Mouse (Mus musculus) forebrain, embryonic 10.5 days (tissue): Measurements from ENCODE around the gene Ip6k3. TPM values are rescaled to one million over a fixed set of nuclear protein-coding genes. Genes with fewer than 3 reads are reported as not detected.

Experiments
- DNase-seq: peaks from one replicate; pipeline ENCODE4 v3.0.0-alpha.2; 2017; ENCODE audit warnings: low spot score; ENCODE audit errors: extremely low spot score
- H3K27ac ChIP-seq: fragments of 300-500 bp; sonication (generic); 2 replicates; pipeline ENCODE4 v1.5.1; 2016; ENCODE audit warnings: mild to moderate bottlenecking
- H3K27me3 ChIP-seq: fragments of 300-500 bp; sonication (generic); 2 replicates; pipeline ENCODE4 v1.6.1; 2016; ENCODE audit warnings: mild to moderate bottlenecking; ENCODE audit not compliant: poor library complexity, severe bottlenecking
- H3K36me3 ChIP-seq: fragments of 300-500 bp; sonication (generic); replicated peaks from 2 replicates; pipeline ENCODE4 v1.6.1; 2016; ENCODE audit warnings: mild to moderate bottlenecking, moderate library complexity
- H3K4me1 ChIP-seq: fragments of 300-500 bp; sonication (generic); 2 replicates; pipeline ENCODE4 v1.6.1; 2016
- H3K4me3 ChIP-seq: fragments of 300-500 bp; sonication (generic); 2 replicates; pipeline ENCODE4 v1.5.1; 2016; ENCODE audit warnings: mild to moderate bottlenecking, moderate library complexity
- H3K9me3 ChIP-seq: fragments of 300-500 bp; sonication (generic); 2 replicates; pipeline ENCODE4 v1.6.1; 2016; ENCODE audit warnings: mild to moderate bottlenecking, moderate library complexity
- WGBS: fragments of 180-500 bp; shearing (Covaris S2); methylation state at CpG from one replicate; pipeline ENCODE4 v1.1.7; 2016; 5-methylcytosine and 5-hydroxymethylcytosine counted together
- polyA plus RNA-seq: library from polyadenylated mRNA; unstranded; fragments of >200 nt; fragmentation: Nextera tagmentation; extraction: Ambion mirVana; gene quantifications from 2 replicates; pipeline ENCODE4 v1.2.1, GENCODE M21; 2016

Ip6k3 gene
- polyA plus RNA-seq, 1 experiment from 2014 or later: 0.06 TPM

GRCm38 (mm10) chr17:27178427-27179177, 11.0 kb upstream of the Ip6k3 start:
- Histone ChIP-seq H3K9me3 (no peaks in the 10 kb centered on the region; the same call in 1 of the 2 replicates), H3K27ac (no peak overlapping the region), H3K4me1 (peaks cover 36% of the 10 kb centered on the region), H3K4me3 (no peak overlapping the region), H3K27me3 (no peaks in the 10 kb centered on the region), H3K36me3 (no peaks in the 10 kb centered on the region)
- WGBS: 93% methylated on average over 17 of the region's 17 CpGs
- no peak for DNase-seq

DNA sequence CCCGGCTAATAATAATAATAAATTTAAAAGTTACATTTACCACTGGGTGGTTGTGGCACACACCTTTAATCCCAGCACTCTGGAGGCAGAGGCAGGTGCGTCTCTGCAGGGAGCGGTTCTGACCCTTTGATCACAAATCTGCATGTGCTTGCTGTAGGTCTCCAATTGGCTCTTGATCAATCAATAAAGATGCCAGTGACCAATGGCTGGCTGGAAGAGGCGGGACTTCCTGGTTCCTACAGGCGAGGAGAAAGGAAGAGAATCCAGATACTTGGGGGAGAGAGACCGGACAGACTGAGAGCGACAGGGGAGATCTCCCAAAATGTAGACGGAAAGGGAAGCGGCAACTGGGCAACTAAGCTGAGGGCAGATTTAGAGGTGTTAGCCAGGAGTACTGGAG, 10.4 kb upstream of the Ip6k3 start:
- H3K36me3 ChIP-seq: no peaks in the 10 kb centered on the region
- no peaks in the 10 kb centered on the region for H3K27me3 ChIP-seq
- no peak for DNase-seq
- 92% methylated on average over 9 of the region's 9 CpGs for WGBS
- H3K4me1 ChIP-seq: peaks cover 36% of the 10 kb centered on the region
- H3K9me3 ChIP-seq: no peaks in the 10 kb centered on the region; the same call in 1 of the 2 replicates
- H3K27ac ChIP-seq: no peak overlapping the region
- no peak overlapping the region for H3K4me3 ChIP-seq

GRCm38 (mm10) chr17:27176754-27177153, 9.2 kb upstream of the Ip6k3 start:
- H3K4me1 ChIP-seq: peaks cover 36% of the 10 kb centered on the region
- no peaks in the 10 kb centered on the region for H3K36me3 ChIP-seq
- no peaks in the 10 kb centered on the region; the same call in 1 of the 2 replicates for H3K9me3 ChIP-seq
- 93% methylated on average over 4 of the region's 4 CpGs for WGBS
- no peaks in the 10 kb centered on the region for H3K27me3 ChIP-seq
- H3K4me3 ChIP-seq: no peak overlapping the region
- DNase-seq: no peak
- peak overlapping the region; percentile 57; the same call in 1 of the 2 replicates for H3K27ac ChIP-seq

- 75% methylated on average over 3 of the region's 3 CpGs for WGBS
These were observed 8.7 kb upstream of the Ip6k3 start for GRCm38 (mm10) chr17:27176287-27176686.

GRCm38 (mm10) chr17:27175196-27175874, 7.7 kb upstream of the Ip6k3 start:
- 40% methylated on average over 14 of the region's 14 CpGs for WGBS
- H3K27ac ChIP-seq: peak overlapping the region; percentile 57
- H3K4me3 ChIP-seq: no peak overlapping the region
- H3K9me3 ChIP-seq: no peaks in the 10 kb centered on the region; the same call in 1 of the 2 replicates
- no peaks in the 10 kb centered on the region for H3K27me3 ChIP-seq
- DNase-seq: peak; percentile 30
- no peaks in the 10 kb centered on the region for H3K36me3 ChIP-seq
- H3K4me1 ChIP-seq: peaks cover 38% of the 10 kb centered on the region

More at GRCm38 (mm10) chr17:27176287-27176686, 8.7 kb upstream of the Ip6k3 start:
- Histone ChIP-seq H3K36me3 (no peaks in the 10 kb centered on the region), H3K4me1 (peaks cover 32% of the 10 kb centered on the region), H3K9me3 (no peaks in the 10 kb centered on the region; the same call in 1 of the 2 replicates), H3K27ac (peak overlapping the region; percentile 57), H3K27me3 (no peaks in the 10 kb centered on the region), H3K4me3 (no peak overlapping the region)
- DNase-seq: no peak

DNA sequence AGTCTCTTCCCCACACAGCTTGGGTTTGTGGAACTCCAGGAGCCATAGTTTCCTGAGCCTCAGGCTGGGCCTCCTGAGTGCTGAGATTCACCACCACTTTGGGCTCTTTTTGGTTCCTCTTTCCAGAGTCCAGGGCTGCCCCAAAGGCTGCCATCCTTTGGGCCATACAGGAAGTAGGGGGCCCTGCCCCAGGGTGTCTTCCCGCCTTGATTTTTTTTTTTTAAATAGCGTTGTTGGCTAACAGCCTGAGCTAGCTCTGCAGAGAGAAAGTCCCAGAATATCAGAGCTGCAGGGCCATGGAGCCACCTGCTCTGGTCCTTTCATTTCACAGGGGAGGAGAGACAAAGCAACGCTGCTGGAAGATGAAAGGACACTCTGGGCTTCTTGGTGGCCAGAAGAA, 6.1 kb upstream of the Ip6k3 start:
- WGBS: 88% methylated on average over 3 of the region's 3 CpGs
- peak overlapping the region; percentile 18; the same call in 1 of the 2 replicates for H3K27ac ChIP-seq
- H3K4me3 ChIP-seq: no peak overlapping the region
- peaks cover 47% of the 10 kb centered on the region for H3K4me1 ChIP-seq
- no peaks in the 10 kb centered on the region; the same call in 1 of the 2 replicates for H3K9me3 ChIP-seq
- H3K36me3 ChIP-seq: no peaks in the 10 kb centered on the region
- no peaks in the 10 kb centered on the region for H3K27me3 ChIP-seq
- no peak for DNase-seq

- Histone ChIP-seq H3K9me3 (no peaks in the 10 kb centered on the region), H3K27me3 (no peaks in the 10 kb centered on the region), H3K4me1 (peaks cover 47% of the 10 kb centered on the region), H3K27ac (no peak overlapping the region), H3K36me3 (no peaks in the 10 kb centered on the region), H3K4me3 (no peak overlapping the region)
- 91% methylated on average over 9 of the region's 9 CpGs for WGBS
- DNase-seq: no peak
These were observed 4.9 kb upstream of the Ip6k3 start for GRCm38 (mm10) chr17:27172459-27172858.

GRCm38 (mm10) chr17:27171121-27171520, 3.5 kb upstream of the Ip6k3 start:
- Histone ChIP-seq H3K9me3 (no peaks in the 10 kb centered on the region), H3K4me1 (peaks cover 42% of the 10 kb centered on the region), H3K27ac (no peak overlapping the region), H3K36me3 (no peaks in the 10 kb centered on the region), H3K27me3 (peaks cover 3% of the 10 kb centered on the region; the same call in 1 of the 2 replicates), H3K4me3 (no peak overlapping the region)
- 81% methylated on average over 5 of the region's 5 CpGs for WGBS
- DNase-seq: no peak

DNA sequence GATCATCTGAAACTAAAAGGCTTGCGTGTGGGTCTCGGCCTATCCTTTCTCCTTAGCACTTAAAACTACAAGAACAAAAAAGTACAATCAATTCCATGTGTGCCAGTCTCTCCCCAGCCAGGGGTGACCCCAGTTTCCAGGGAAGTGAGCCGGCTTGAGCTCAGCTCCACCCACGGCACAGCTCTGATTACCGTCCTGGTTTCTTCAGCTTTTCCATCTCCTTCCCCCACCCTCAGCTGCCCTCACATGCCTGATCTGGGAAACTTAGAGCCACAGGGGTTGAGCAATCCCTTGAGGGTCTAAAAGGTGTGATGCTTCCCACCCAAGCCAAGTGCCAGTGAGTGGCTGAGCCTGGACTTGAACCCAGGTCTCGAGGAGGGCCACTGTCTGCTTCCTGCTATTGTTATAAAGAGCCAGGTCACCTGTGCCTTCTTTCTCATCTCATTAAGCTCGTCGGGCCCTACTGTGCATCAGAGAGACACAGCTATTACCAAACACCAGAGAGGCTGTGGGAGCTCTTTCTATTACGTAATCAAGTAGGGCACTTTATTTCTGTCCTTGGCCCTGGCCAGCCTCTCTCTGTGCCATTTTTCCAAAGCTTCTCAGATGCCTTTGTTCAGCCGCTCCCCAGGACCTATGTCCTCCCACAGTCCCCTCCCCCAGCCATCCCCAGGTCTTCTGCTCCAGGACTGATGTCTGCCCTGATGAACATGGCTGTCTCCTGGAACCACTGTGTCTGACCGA, 2.5 kb upstream of the Ip6k3 start:
- Histone ChIP-seq H3K27ac (peak overlapping the region; percentile 65), H3K4me1 (peaks cover 32% of the 10 kb centered on the region), H3K9me3 (no peaks in the 10 kb centered on the region), H3K36me3 (no peaks in the 10 kb centered on the region), H3K27me3 (peaks cover 3% of the 10 kb centered on the region; the same call in 1 of the 2 replicates), H3K4me3 (no peak overlapping the region)
- DNase-seq: no peak
- WGBS: 76% methylated on average over 11 of the region's 11 CpGs

DNA sequence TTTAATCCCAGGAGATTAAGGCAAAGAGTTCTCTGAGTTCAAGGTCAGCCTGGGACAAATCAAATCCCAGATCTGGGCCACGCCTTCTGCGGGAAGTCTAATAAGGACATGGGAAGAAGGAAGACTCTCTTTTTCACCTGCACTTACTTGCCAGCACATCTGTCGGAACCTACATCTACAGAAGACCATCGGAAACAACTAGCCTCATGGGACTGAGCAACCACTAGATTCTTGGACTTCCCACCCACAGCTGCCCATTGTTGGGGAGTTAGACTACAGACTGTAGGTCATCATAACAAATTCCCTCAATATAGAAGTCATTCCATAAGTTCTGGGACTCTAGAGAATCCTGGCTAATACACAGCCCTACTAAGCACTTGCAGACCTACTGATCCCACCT, 974 bp upstream of the Ip6k3 start:
- Histone ChIP-seq H3K4me3 (no peak overlapping the region), H3K36me3 (no peaks in the 10 kb centered on the region), H3K9me3 (no peaks in the 10 kb centered on the region), H3K27me3 (peaks cover 3% of the 10 kb centered on the region; the same call in 1 of the 2 replicates), H3K4me1 (peaks cover 21% of the 10 kb centered on the region), H3K27ac (no peak overlapping the region)
- no peak for DNase-seq
- WGBS: 91% methylated on average over 4 of the region's 4 CpGs

- H3K9me3 ChIP-seq: no peaks in the 10 kb centered on the region
- H3K4me1 ChIP-seq: peaks cover 28% of the 10 kb centered on the region
- 72% methylated on average over 6 of the region's 6 CpGs for WGBS
- no peak for DNase-seq
- H3K4me3 ChIP-seq: no peak overlapping the region
- H3K36me3 ChIP-seq: no peaks in the 10 kb centered on the region
- H3K27ac ChIP-seq: no peak overlapping the region
- peaks cover 3% of the 10 kb centered on the region; the same call in 1 of the 2 replicates for H3K27me3 ChIP-seq
These were observed 694 bp downstream of the Ip6k3 start for GRCm38 (mm10) chr17:27166901-27167300.

GRCm38 (mm10) chr17:27165054-27165773, 2.4 kb downstream of the Ip6k3 start:
- H3K36me3 ChIP-seq: no peaks in the 10 kb centered on the region
- no peaks in the 10 kb centered on the region for H3K9me3 ChIP-seq
- WGBS: 70% methylated on average over 8 of the region's 8 CpGs
- H3K4me3 ChIP-seq: no peak overlapping the region
- no peak overlapping the region for H3K27ac ChIP-seq
- DNase-seq: no peak
- peaks cover 24% of the 10 kb centered on the region; the same call in 1 of the 2 replicates for H3K4me1 ChIP-seq
- H3K27me3 ChIP-seq: peaks cover 3% of the 10 kb centered on the region; the same call in 1 of the 2 replicates
